Mouse (Mus musculus) G1E (cell line): ENCODE measurements around the gene Gemin2.

Source experiments
- CTCF ChIP-seq: IDR thresholded peaks from 2 replicates; pipeline ENCODE4 v1.5.1; 2012; ENCODE audit warnings: low read depth, low read length, inconsistent platforms, mixed read lengths
- GATA2 ChIP-seq: IDR thresholded peaks from 2 replicates; pipeline ENCODE4 v1.6.1; 2012; ENCODE audit warnings: low read depth, low read length, inconsistent platforms, borderline replicate concordance
- TAL1 ChIP-seq: conservative IDR thresholded peaks from 2 replicates; pipeline ENCODE4 v1.6.1; 2012; ENCODE audit warnings: low read depth, low read length, inconsistent platforms, mixed read lengths

- TF ChIP-seq CTCF (no peak), TAL1 (no peak), GATA2 (no peak)
These were observed 27.7 kb downstream of the Gemin2 start for GRCm38 (mm10) chr12:59040851-59041250.
